In the genomic region with DNA sequence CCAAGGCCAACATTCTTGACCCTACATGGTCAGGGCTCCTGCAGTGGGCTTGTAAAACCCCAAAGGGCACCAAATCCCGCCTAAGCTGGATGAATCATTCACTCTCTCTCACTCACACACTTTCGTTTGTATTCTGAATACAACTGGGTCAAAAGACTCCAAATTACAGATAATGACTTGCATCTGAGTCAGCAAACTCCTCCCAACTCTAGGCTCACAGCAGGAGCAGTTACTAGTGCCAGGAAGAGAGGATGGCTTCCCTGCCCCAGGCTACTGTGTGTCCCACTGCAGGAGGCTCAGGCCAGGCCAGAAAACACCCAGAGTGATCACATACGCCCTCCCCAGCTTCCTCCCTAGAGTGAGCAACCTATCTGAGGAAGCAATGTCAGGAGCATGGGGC, we compare ENCODE assay signal across 8 mouse cellular contexts. TPM values are rescaled to one million over a fixed set of nuclear protein-coding genes. Genes with fewer than 3 reads are reported as not detected.
A peak's percentile ranks its signal among the peaks of the same experiment; 100 is the strongest.
DNase-seq lines count a peak whose midpoint lies in the region; ATAC-seq lines count a peak whose summit lies in the region.
"Had no signal": no experiment of that assay in that cellular context is flagged by ENCODE, and none has a peak within 500 bp of the region (broad histone marks: within the 10 kb centered on the region; RNA-seq: fewer than 3 reads in every experiment).

No protein-coding gene starts in this region.

- H3K27ac ChIP-seq in embryonic facial prominence, embryonic 12.5 days, result no peak overlapping the region

- H3K4me2 ChIP-seq in embryonic facial prominence, embryonic 12.5 days (replicated peaks), result no peak overlapping the region

- no peaks in the 10 kb centered on the region for H3K9me3 ChIP-seq in embryonic facial prominence, embryonic 12.5 days

- no peaks in the 10 kb centered on the region for H3K27me3 ChIP-seq in embryonic facial prominence, embryonic 12.5 days

- ATAC-seq in embryonic facial prominence, embryonic 12.5 days (ENCODE audit: insufficient number of reproducible peaks, insufficient read depth, low FRiP score, low TSS enrichment), result 0 out of 2 replicates have a peak, but pooled peaks have one; percentile 22

- H3K4me1 ChIP-seq in embryonic facial prominence, embryonic 12.5 days, result peaks cover 43% of the 10 kb centered on the region

- H3K4me3 ChIP-seq in embryonic facial prominence, embryonic 12.5 days, result no peak overlapping the region

- peak; percentile 8 for DNase-seq in kidney, adult 18-20 months
- no peak for DNase-seq in kidney, postnatal 10 days
- DNase-seq in ES-CJ7 (ENCODE audit: low read depth, low spot score) (peak; percentile 82), adipocyte (ENCODE audit: low spot score) (peak; percentile 78)
- DNase-seq in testis, postnatal 10 days (ENCODE audit: low spot score), result no peak
- DNase-seq in left cerebral cortex, adult 8-10 months (ENCODE audit: low spot score in 2 of 2), result no peak
- DNase-seq: gastrocnemius, postnatal 36 days had no signal

- WGBS in embryonic facial prominence, embryonic 12.5 days, result 24% methylated on average over 3 of the region's 3 CpGs

- no peak overlapping the region; the same call in 1 of the 2 replicates for H3K9ac ChIP-seq in embryonic facial prominence, embryonic 12.5 days

- H3K36me3 ChIP-seq in embryonic facial prominence, embryonic 12.5 days, result peaks cover 70% of the 10 kb centered on the region

RNA-seq across cellular contexts. Expression of gene Wdr1, which starts 9.1 kb away (rescaled TPM):
- 218 and 219 TPM in 2 replicates for polyA plus RNA-seq in embryonic facial prominence, embryonic 12.5 days (2016; fragmentation: Nextera tagmentation; extraction: Ambion mirVana)
- 100 to 1,000 TPM; 161 to 165 (median 162) TPM for total RNA-seq in left cerebral cortex, adult 8-10 months (2022)

RNA-seq across cellular contexts. Expression of gene Slc2a9, which starts 51.0 kb away (rescaled TPM):
- polyA plus RNA-seq in embryonic facial prominence, embryonic 12.5 days (2016; fragmentation: Nextera tagmentation; extraction: Ambion mirVana), result 0.72 and 0.81 TPM in 2 replicates
- 1 to 10 TPM; 1.2 to 3.2 (median 2.2) TPM for total RNA-seq in left cerebral cortex, adult 8-10 months (2022)

Comparison
In these comparisons a context has a peak if more than half of its experiments do, and no peak if none do; other contexts are left out.
1. DNase-seq: peak in kidney, adult 18-20 months (single experiment), ES-CJ7 (single experiment) and adipocyte (single experiment); none in kidney, postnatal 10 days (single experiment), testis, postnatal 10 days (single experiment) and left cerebral cortex, adult 8-10 months (0 of 2).